Mouse (Mus musculus): ENCODE results near the gene Mex3d. TPM values are rescaled to one million over a fixed set of nuclear protein-coding genes. Genes with fewer than 3 reads are reported as not detected.
"Not testable (repeated sequence)": the region's sequence is repeated elsewhere in the genome, so short reads cannot be mapped to it uniquely, and the experiment has no call there.

Mex3d gene
- total RNA-seq, 2 experiments from 2014 or later, result 3.4 to 4.5 TPM

DNA sequence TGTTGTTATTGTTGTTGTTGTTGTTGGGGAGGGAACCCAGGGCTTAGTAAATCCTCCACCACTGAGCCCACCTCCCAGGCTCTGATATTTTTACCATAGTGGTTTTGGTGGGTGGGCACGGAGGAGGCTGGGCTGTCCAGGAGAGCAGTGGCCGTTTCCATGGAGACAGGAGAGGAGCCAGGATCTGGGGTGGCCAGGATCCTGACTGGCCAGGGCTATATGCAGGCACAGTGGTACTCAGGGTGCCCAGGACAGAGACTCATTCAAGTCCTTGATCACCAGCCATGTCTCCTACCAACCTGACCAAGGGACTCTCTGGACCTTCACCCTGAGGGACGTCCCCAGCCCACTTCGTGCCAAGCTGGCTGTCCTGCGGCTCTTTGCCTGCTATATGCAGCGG, 23.7 kb downstream of the Mex3d start:
- no peak for DNase-seq
- intact Hi-C loops (cut with DNase I), result no loop called here

DNA sequence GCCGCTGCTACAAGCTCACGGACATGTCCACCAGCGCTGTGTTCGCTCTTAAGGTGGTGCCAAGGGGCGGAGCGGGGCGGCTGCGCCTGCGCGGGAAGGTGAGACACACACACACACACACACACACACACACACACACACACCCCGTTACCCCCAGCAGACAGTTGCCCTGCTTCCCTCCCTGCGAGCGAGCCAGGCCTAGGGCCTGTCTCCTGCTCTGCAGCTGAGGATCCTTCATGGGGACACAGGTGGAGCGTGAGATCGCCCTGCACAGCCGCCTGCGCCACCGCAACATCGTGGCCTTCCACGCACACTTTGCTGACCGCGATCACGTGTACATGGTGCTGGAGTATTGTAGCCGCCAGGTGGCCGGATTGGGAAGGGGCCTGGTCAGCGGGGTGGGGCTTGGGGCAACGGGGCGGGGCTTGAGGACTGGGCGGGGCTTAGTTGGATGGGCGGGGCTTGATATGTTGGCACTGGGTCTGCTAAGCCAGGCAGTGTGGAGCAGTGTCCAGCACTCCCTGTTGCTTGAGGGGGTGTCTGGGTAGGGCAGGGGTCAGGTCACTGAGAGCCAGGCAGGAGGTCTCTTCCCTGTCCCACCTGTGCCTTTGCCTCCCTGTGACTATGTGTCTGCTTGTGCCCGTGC, 29.3 kb downstream of the Mex3d start:
- no peak for DNase-seq
- intact Hi-C loops (cut with DNase I), result no loop called here

- no peak for DNase-seq
- intact Hi-C loops (cut with DNase I), result no loop called here
Observed at GRCm38 (mm10) chr10:80357336-80357735, 30.1 kb downstream of the Mex3d start.

- DNase-seq, result no peak
- intact Hi-C loops (cut with DNase I), result no loop called here
Observed at GRCm38 (mm10) chr10:80356737-80357136, 30.7 kb downstream of the Mex3d start.

DNA sequence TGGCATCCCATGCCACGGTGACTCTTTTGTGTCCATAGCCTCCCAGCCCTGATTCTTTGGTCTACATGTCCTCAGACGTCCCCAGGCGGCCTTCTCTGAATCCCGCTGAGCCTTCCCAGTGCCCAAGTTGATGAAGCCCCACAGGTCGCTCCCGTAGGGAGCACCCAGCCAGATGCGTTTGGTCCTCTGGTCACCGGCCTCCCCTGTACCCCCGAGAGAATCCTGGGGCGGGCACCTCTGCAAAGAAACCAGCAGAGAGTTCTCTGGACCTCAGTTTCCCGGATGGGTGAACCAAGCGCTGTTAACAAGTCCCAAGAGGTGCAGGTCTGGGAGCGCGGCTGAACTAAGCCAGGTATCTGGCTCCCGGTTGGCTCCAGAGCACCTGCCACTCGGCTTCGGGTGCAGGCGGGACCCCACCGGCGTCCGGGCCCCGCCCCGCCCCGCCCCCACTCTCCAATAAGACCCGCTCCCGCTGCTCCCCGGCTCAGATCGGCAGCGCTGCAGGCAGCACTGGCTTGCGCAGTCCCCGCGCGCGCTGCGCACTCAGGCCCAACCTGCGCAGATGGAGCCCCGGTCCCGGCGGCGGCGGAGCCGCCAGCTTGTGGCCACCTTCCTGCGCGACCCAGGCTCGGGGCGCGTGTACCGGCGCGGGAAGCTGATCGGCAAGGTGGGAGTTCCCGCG, 31.3 kb downstream of the Mex3d start, which contains the start of gene Plk5:
TSS of gene Plk5 (plus strand) at position 459 of the 682 bp plus-strand sequence.
- intact Hi-C loops (cut with DNase I), result no loop called here
- DNase-seq, result no peak

- DNase-seq, result no peak
- intact Hi-C loops (cut with DNase I), result no loop called here
Observed at GRCm38 (mm10) chr10:80355431-80355830, 32.0 kb downstream of the Mex3d start.

DNA sequence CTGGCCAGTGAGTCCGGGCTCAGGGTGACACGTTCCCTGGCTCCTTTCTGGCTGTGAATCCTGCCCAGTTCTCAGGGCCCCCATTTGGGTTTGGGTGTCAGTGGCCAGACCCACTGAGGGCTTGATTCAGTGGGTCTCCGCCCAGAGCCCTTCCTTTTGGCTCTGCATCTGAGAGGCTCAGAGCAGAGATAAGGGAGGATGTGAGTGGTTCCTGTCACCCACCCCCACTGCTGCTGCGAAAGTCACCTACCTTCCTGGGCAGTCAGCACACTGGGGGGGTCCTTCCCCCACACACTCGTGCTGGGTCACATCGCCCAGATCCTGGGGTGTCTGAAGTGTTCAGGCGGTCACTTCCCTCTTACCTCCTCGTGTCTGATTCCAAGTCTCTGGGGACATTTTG, 34.7 kb downstream of the Mex3d start:
- no peak for DNase-seq
- intact Hi-C loops (cut with DNase I), result no loop called here

- intact Hi-C loops (cut with DNase I), result loop anchor here (2.0 kb wide), 1 partner anchor 23 kb away; no protein-coding TSS in a partner anchor
- no peak for DNase-seq
Observed at GRCm38 (mm10) chr10:80351896-80352295, 35.6 kb downstream of the Mex3d start.

GRCm38 (mm10) chr10:80350292-80350691, 37.2 kb downstream of the Mex3d start:
- DNase-seq, result peak; percentile 83 to 87
- intact Hi-C loops (cut with DNase I), result loop anchor here (2.0 kb wide), 1 partner anchor 25 kb away; no protein-coding TSS in a partner anchor

GRCm38 (mm10) chr10:80348981-80349380, 38.5 kb downstream of the Mex3d start:
- intact Hi-C loops (cut with DNase I), result loop anchor here (1.0 kb wide), 1 partner anchor 54 kb away; the partner anchor contains the start of gene Apc2
- DNase-seq, result peak in 1 of 2 experiments; percentile 49

DNA sequence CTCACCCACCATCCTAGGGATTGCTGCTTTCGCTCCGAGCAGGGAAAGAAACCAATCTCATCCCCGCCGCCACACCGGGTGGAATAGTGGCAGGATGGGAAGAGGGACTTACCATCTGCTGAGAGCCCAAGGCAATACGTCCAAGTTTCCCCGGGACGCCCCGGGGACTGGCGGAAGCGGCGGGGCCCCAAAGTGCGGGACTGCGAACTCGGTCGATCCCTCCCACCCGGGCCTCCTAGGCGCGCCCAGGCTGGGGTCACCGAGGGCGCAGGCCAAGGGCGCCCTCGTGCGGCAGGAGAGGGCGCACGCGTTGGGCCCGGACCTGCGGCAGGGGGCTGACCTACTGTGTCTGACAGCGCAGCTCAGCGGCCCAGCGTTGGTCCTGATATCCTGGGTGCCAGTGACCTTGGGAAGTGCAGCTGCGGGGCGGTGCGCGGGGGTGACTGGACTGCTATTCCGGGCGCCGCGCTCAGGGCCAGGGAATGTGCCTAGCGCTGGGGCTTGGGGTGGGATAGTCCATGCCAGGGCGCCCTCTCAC, 39.1 kb downstream of the Mex3d start, which contains the start of gene Adamtsl5:
TSS of gene Adamtsl5 (minus strand) at position 169 of the 538 bp plus-strand sequence.
- intact Hi-C loops (cut with DNase I), result no loop called here
- DNase-seq, result peak; percentile 73

DNA sequence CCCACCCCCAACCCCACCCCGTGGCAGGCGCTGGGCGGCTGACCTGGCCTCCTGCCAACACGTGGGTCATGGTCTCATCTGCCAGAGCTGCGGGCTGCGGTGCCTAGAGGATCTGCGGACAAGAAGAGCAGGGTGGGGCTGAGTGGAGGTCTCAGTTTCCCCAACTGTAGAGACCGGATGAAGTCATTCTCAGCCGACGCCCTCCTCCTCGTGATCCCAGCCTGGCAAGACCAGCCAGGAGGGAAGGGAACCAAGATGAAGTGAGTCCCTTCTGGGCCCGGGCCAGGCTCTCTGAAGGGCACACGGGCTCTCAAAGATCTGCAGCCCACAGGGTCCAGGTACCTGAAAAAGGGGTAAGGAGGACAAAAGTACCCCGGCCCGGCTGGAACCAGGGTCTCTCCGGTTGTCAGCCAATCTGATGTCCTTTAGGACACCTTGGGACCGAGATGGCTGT, 39.9 kb downstream of the Mex3d start:
- peak in 1 of 2 experiments; percentile 30 for DNase-seq

DNA sequence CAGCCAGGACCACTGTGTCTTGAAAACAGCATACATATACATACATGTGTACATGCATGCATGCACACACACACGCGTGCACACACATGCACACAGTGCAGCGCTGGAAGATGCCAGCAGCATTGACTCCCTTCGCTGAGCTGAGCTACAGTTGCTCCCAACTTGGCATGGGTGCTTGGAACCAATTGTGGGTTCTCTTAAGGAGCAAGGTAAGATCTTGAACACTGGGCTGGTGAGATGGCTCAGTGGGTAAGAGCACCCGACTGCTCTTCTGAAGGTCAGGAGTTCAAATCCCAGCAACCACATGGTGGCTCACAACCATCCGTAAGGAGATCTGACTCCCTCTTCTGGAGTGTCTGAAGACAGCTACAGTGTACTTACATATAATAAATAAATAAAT, 41.5 kb downstream of the Mex3d start:
- DNase-seq; intact Hi-C loops (cut with DNase I): not testable (repeated sequence)

More for the DNA sequence above, 39.9 kb downstream of the Mex3d start:
- intact Hi-C loops (cut with DNase I), result no loop called here

DNA sequence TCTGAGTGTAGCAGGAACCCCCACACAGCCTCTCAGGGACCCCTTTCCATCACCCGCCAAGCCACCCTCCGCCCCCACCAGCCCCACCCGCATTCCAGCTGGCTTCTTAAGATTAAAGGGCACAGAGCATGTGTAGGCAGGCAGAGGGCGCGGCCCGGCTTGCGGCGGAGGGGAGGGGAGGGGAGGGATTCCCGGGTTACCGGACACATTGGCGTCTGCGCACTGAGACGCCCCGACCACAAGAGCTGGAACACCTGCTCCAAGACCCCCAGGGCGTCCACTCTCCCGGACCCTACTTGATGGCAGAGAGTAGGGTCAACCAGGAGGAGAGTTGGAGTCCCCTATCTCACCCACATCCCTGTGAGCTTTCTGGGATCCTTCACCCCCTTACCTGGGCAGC, 42.3 kb downstream of the Mex3d start:
- DNase-seq, result no peak
- intact Hi-C loops (cut with DNase I), result no loop called here

GRCm38 (mm10) chr10:80344131-80344661, 43.3 kb downstream of the Mex3d start:
- DNase-seq, result no peak
- intact Hi-C loops (cut with DNase I), result no loop called here

DNA sequence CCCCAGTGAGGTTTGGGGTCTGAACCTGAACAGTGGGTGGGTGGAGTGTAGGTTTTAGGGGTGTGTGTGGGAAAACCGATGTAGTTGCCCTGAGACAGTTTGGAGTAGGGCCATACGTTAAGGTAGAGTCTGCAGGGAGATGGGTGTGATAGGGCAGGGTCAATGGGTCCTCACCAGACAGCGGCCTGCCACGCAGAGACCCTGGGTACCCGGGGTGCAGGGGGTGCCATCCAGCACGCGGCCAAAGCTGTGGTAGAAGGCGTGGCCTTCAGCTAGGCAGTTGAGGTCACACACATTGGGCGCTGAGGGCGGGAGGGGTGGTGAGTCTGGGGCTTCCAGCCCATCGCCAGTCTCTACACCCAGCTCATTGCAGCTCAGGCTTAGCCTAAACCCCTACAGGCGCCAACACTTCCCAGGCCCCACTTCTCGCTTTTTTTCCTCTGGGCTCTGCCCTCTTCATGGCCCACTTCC, 44.0 kb downstream of the Mex3d start:
- intact Hi-C loops (cut with DNase I), result no loop called here
- no peak for DNase-seq

- DNase-seq, result no peak
- intact Hi-C loops (cut with DNase I), result no loop called here
Observed at GRCm38 (mm10) chr10:80342749-80343424, 44.6 kb downstream of the Mex3d start.

DNA sequence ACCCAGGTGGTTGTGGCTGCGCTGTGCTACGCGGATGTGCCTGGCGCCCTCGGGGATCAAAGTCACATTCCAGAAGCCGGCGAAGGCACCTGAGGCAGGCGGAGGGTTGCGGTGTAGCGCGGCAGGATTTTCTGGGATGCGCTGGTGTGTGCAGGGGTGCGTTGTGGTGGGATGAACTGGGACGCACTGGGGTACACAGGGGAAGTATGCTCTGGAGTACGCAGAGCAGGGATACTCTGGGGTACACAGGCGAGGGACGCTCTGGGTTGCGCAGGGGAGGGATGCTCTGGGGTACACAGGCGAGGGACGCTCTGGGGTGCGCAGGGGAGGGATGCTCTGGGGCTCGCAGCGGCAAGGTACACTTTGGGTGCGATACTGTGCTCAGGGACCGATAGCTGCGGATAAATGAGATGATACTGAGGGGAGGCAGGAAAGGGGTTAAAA, 45.1 kb downstream of the Mex3d start:
- intact Hi-C loops (cut with DNase I), result no loop called here
- no peak for DNase-seq

GRCm38 (mm10) chr10:80341491-80342304, 45.8 kb downstream of the Mex3d start:
- intact Hi-C loops (cut with DNase I), result no loop called here
- DNase-seq, result no peak

GRCm38 (mm10) chr10:80341026-80341425, 46.4 kb downstream of the Mex3d start:
- intact Hi-C loops (cut with DNase I), result no loop called here
- no peak for DNase-seq
